Mouse (Mus musculus) gastrocnemius, postnatal 14 days (tissue): Measurements from ENCODE around the gene Gm11168. TPM values are rescaled to one million over a fixed set of nuclear protein-coding genes. Genes with fewer than 3 reads are reported as not detected.
"Not testable (repeated sequence)": the region's sequence is repeated elsewhere in the genome, so short reads cannot be mapped to it uniquely, and the experiment has no call there.

Experiments used
- DNase-seq: peaks from one replicate; pipeline ENCODE4 v3.0.0; 2021; ENCODE audit warnings: mixed read lengths
- intact Hi-C: fragments of 180-260 bp; cut with DNase I; formaldehyde crosslinking; loops from one replicate; pipeline ENCODE4 v1.15.1; 2025; ENCODE audit warnings: low total_unique reads
- long read RNA-seq, 2 experiments: library from polyadenylated mRNA; stranded (forward); transcript quantifications; one replicate each; pipeline ENCODE4 v2.0.0; 2021
- total RNA-seq, 2 experiments: library from RNA; stranded (reverse); gene quantifications; 2 replicates each; pipeline ENCODE4 v1.2.3; 2021

The Gm11168 gene
- not detected for total RNA-seq
- long read RNA-seq, experiment 1, result 0 reads
- long read RNA-seq, experiment 2, result 0 reads

DNA sequence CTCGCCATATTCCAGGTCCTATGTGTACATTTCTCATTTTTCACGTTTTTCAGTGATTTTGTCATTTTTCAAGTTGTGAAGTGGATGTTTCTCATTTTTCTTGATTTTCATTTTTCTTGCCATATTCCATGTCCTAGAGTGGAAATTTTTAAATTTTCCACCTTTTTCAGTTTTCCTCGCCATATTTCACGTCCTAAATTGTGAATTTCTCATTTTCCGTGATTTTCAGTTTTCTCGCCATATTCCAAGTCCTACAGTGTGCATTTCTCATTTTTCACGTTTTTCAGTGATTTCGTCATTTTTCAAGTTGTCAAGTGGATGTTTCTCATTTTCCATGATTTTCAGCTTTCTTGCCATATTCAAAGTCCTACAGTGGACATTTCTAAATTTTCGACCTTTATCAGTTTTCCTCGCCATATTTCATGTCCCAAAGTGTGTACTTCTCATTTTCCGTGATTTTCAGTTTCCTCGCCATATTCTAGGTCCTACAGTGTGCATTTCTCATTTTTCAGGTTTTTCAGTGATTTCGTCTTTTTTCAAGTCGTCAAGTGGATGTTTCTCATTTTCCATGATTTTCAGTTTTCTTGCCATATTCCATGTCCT lies at the start of gene Gm11168:
Gm11168 (plus strand) TSS at position 553 of the 603 bp plus-strand sequence.
- intact Hi-C loops, DNase-seq: not testable (repeated sequence)

DNA sequence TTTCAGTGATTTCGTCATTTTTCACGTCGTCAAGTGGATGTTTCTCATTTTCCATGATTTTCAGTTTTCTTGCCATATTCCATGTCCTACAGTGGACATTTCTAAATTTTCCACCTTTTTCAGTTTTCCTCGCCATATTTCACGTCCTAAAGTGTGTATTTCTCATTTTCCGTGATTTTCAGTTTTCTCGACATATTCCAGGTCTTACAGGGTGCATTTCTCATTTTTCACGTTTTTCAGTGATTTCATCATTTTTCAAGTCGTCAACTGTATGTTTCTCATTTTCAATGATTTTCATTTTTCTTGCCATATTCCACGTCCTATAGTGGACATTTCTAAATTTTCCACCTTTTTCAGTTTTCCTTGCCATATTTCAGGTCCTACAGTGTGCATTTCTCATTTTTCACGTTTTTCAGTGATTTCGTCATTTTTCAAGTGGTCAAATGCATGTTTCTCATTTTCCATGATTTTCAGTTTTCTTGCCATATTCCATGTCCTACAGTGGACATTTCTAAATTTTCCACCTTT lies 2.6 kb upstream of the Gm11168 start, which contains the start of gene Gm10722:
Gm10722 (plus strand) TSS at position 478 of the 528 bp plus-strand sequence.
- intact Hi-C loops, DNase-seq: not testable (repeated sequence)

DNA sequence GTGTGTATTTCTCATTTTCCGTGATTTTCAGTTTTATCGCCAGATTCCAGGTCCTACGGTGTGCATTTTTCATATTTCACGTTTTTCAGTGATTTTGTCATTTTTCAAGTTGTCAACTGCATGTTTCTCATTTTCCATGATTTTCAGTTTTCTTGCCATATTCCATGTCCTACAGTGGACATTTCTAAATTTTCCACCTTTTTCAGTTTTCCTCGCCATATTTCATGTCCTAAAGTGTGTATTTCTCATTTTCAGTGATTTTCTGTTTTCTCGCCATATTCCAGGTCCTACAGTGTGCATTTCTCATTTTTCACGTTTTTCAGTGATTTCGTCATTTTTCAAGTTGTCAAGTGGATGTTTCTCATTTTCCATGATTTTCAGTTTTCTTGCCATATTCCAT lies 2.1 kb upstream of the Gm11168 start:
- DNase-seq, intact Hi-C loops: not testable (repeated sequence)

DNA sequence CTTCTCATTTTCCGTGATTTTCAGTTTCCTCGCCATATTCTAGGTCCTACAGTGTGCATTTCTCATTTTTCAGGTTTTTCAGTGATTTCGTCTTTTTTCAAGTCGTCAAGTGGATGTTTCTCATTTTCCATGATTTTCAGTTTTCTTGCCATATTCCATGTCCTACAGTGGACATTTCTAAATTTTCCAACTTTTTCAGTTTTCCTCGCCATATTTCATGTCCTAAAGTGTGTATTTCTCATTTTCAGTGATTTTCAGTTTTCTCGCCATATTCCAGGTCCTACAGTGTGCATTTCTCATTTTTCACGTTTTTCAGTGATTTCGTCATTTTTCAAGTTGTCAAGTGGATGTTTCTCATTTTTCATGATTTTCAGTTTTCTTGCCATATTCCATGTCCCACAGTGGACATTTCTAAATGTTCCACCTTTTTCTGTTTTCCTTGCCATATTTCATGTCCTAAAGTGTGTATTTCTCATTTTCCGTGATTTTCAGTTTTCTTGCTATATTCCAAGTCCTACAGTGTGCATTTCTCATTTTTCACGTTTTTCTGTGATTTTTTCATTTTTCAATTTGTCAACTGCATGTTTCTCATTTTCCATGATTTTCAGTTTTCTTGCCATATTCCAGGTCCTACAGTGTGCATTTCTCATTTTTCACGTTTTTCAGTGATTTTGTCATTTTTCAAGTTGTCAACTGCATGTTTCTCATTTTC lies 1.0 kb upstream of the Gm11168 start:
- intact Hi-C loops, result not testable (repeated sequence)
- DNase-seq, result peak; percentile 92

DNA sequence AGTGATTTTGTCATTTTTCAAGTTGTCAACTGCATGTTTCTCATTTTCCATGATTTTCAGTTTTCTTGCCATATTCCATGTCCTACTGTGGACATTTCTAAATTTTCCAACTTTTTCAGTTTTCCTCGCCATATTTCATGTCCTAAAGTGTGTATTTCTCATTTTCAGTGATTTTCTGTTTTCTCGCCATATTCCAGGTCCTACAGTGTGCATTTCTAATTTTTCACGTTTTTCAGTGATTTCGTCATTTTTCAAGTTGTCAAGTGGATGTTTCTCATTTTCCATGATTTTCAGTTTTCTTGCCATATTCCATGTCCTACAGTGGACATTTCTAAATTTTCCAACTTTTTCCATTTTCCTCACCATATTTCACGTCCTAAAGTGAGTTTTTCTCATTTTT lies 3.0 kb downstream of the Gm11168 start:
- DNase-seq, intact Hi-C loops: not testable (repeated sequence)

DNA sequence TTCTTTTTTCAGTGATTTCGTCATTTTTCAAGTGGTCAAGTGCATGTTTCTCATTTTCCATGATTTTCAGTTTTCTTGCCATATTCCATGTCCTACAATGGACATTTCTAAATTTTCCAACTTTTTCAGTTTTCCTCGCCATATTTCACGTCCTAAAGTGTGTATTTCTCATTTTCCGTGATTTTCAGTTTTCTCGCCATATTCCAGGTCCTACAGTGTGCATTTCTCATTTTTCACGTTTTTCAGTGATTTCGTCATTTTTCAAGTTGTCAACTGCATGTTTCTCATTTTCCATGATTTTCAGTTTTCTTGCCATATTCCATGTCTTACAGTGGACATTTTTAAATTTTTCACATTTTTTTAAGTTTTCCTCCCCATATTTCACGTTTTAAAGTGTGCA lies 3.5 kb downstream of the Gm11168 start:
- intact Hi-C loops, DNase-seq: not testable (repeated sequence)

DNA sequence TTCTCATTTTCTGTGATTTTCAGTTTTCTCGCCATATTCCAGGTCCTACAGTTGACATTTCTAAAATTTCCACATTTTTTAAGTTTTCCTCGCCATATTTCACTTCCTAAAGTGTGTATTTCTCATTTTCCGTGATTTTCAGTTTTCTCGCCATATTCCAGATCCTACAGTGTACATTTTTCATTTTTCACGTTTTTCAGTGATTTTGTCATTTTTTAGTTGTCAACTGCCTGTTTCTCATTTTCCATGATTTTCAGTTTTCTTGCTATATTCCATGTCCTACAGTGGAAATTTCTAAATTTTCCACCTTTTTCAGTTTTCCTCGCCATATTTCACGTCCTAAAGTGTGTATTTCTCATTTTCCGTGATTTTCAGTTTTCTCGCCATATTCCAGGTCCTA lies 4.1 kb downstream of the Gm11168 start:
- intact Hi-C loops, DNase-seq: not testable (repeated sequence)

DNA sequence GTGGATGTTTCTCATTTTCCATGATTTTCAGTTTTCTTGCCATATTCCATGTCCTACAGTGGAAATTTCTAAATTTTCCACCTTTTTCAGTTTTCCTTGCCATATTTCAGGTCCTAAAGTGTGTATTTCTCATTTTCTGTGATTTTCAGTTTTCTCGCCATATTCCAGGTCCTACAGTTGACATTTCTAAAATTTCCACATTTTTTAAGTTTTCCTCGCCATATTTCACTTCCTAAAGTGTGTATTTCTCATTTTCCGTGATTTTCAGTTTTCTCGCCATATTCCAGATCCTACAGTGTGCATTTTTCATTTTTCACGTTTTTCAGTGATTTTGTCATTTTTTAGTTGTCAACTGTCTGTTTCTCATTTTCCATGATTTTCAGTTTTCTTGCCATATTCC lies 6.2 kb downstream of the Gm11168 start:
- DNase-seq, intact Hi-C loops: not testable (repeated sequence)

DNA sequence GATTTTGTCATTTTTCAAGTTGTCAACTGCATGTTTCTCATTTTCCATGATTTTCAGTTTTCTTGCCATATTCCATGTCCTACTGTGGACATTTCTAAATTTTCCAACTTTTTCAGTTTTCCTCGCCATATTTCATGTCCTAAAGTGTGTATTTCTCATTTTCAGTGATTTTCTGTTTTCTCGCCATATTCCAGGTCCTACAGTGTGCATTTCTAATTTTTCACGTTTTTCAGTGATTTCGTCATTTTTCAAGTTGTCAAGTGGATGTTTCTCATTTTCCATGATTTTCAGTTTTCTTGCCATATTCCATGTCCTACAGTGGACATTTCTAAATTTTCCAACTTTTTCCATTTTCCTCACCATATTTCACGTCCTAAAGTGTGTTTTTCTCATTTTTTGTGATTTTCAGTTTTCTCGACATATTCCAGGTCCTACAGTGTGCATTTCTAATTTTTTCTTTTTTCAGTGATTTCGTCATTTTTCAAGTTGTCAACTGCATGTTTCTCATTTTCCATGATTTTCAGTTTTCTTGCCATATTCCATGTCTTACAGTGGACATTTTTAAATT lies 9.0 kb downstream of the Gm11168 start:
- DNase-seq, intact Hi-C loops: not testable (repeated sequence)

DNA sequence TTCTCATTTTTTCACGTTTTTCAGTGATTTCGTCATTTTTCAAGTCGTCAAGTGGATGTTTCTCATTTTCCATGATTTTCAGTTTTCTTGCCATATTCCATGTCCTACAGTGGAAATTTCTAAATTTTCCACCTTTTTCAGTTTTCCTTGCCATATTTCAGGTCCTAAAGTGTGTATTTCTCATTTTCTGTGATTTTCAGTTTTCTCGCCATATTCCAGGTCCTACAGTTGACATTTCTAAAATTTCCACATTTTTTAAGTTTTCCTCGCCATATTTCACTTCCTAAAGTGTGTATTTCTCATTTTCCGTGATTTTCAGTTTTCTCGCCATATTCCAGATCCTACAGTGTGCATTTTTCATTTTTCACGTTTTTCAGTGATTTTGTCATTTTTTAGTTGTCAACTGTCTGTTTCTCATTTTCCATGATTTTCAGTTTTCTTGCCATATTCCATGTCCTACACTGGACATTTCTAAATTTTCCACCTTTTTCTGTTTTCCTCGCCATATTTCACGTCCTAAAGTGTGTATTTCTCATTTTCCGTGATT lies 9.7 kb downstream of the Gm11168 start, which contains the start of gene Gm10721:
Gm10721 (plus strand) TSS at position 408 of the 547 bp plus-strand sequence.
- intact Hi-C loops, DNase-seq: not testable (repeated sequence)

DNA sequence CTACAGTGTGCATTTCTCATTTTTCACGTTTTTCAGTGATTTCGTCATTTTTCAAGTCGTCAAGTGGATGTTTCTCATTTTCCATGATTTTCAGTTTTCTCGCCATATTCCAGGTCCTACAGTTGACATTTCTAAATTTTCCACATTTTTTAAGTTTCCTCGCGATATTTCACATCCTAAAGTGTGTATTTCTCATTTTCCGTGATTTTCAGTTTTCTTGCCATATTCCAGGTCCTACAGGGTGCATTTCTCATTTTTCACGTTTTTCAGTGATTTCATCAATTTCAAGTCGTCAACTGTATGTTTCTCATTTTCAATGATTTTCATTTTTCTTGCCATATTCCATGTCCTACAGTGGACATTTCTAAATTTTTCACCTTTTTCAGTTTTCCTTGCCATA lies 12.2 kb downstream of the Gm11168 start, which contains the start of gene Gm10720:
Gm10720 (plus strand) TSS at position 301 of the 400 bp plus-strand sequence.
- DNase-seq, intact Hi-C loops: not testable (repeated sequence)

DNA sequence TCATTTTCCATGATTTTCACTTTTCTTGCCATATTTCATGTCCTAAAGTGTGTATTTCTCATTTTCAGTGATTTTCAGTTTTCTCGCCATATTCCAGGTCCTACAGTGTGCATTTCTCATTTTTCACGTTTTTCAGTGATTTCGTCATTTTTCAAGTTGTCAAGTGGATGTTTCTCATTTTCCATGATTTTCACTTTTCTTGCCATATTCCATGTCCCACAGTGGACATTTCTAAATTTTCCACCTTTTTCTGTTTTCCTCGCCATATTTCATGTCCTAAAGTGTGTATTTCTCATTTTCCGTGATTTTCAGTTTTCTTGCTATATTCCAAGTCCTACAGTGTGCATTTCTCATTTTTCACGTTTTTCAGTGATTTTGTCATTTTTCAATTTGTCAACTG lies 12.8 kb downstream of the Gm11168 start:
- intact Hi-C loops, DNase-seq: not testable (repeated sequence)

DNA sequence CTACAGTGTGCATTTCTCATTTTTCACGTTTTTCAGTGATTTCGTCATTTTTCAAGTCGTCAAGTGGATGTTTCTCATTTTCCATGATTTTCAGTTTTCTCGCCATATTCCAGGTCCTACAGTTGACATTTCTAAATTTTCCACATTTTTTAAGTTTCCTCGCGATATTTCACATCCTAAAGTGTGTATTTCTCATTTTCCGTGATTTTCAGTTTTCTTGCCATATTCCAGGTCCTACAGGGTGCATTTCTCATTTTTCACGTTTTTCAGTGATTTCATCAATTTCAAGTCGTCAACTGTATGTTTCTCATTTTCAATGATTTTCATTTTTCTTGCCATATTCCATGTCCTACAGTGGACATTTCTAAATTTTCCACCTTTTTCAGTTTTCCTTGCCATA lies 14.0 kb downstream of the Gm11168 start, which contains the start of gene Gm10719:
Gm10719 (plus strand) TSS at position 301 of the 400 bp plus-strand sequence.
- intact Hi-C loops, DNase-seq: not testable (repeated sequence)

DNA sequence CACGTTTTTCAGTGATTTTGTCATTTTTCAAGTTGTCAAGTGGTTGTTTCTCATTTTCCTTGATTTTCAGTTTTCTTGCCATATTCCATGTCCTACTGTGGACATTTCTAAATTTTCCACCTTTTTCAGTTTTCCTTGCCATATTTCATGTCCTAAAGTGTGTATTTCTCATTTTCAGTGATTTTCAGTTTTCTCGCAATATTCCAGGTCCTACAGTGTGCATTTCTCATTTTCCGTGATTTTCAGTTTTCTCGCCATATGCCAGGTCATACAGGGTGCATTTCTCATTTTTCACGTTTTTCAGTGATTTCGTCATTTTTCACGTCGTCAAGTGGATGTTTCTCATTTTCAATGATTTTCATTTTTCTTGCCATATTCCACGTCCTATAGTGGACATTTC lies 15.8 kb downstream of the Gm11168 start:
- intact Hi-C loops, result not testable (repeated sequence)
- DNase-seq, result peak; percentile 53

DNA sequence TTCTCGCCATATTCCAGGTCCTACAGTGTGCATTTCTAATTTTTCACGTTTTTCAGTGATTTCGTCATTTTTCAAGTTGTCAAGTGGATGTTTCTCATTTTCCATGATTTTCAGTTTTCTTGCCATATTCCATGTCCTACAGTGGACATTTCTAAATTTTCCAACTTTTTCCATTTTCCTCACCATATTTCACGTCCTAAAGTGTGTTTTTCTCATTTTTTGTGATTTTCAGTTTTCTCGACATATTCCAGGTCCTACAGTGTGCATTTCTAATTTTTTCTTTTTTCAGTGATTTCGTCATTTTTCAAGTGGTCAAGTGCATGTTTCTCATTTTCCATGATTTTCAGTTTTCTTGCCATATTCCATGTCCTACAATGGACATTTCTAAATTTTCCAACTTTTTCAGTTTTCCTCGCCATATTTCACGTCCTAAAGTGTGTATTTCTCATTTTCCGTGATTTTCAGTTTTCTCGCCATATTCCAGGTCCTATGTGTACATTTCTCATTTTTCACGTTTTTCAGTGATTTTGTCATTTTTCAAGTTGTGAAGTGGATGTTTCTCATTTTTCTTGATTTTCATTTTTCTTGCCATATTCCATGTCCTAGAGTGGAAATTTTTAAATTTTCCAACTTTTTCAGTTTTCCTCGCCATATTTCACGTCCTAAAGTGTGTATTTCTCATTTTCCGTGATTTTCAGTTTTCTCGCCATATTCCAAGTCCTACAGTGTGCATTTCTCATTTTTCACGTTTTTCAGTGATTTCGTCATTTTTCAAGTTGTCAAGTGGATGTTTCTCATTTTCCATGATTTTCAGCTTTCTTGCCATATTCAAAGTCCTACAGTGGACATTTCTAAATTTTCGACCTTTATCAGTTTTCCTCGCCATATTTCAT lies 16.9 kb downstream of the Gm11168 start:
- intact Hi-C loops, result not testable (repeated sequence)
- peak; percentile 44 for DNase-seq

DNA sequence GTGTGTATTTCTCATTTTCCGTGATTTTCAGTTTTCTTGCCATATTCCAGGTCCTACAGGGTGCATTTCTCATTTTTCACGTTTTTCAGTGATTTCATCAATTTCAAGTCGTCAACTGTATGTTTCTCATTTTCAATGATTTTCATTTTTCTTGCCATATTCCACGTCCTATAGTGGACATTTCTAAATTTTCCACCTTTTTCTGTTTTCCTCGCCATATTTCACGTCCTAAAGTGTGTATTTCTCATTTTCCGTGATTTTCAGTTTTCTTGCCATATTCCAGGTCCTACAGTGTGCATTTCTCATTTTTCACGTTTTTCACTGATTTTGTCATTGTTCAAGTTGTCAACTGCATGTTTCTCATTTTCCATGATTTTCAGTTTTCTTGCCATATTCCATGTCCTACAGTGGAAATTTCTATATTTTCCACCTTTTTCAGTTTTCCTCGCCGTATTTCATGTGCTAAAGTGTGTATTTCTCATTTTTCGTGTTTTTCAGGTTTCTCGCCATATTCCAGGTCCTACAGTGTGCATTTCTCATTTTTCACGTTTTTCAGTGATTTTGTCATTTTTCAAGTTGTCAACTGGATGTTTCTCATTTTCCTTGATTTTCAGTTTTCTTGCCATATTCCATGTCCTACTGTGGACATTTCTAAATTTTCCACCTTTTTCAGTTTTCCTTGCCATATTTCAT lies 19.3 kb downstream of the Gm11168 start:
- DNase-seq, intact Hi-C loops: not testable (repeated sequence)

DNA sequence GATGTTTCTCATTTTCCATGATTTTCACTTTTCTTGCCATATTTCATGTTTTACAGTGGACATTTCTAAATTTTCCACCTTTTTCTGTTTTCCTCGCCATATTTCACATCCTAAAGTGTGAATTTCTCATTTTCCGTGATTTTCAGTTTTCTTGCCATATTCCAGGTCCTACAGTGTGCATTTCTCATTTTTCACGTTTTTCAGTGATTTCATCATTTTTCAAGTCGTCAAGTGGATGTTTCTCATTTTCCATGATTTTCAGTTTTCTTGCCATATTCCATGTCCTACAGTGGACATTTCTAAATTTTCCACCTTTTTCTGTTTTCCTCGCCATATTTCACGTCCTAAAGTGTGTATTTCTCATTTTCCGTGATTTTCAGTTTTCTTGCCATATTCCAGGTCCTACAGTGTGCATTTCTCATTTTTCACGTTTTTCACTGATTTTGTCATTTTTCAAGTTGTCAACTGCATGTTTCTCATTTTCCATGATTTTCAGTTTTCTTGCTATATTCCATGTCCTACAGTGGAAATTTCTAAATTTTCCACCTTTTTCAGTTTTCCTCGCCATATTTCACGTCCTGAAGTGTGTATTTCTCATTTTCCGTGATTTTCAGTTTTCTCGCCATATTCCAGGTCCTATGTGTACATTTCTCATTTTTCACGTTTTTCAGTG lies 20.3 kb downstream of the Gm11168 start, which contains the start of gene Gm10718:
Gm10718 (plus strand) TSS at position 236 of the 673 bp plus-strand sequence.
- intact Hi-C loops, DNase-seq: not testable (repeated sequence)
